Mouse (Mus musculus): ENCODE results near the gene Igdcc4. TPM values are rescaled to one million over a fixed set of nuclear protein-coding genes. Genes with fewer than 3 reads are reported as not detected.

Gene Igdcc4
- polyA plus RNA-seq, 1 experiment = 0.32 TPM

DNA sequence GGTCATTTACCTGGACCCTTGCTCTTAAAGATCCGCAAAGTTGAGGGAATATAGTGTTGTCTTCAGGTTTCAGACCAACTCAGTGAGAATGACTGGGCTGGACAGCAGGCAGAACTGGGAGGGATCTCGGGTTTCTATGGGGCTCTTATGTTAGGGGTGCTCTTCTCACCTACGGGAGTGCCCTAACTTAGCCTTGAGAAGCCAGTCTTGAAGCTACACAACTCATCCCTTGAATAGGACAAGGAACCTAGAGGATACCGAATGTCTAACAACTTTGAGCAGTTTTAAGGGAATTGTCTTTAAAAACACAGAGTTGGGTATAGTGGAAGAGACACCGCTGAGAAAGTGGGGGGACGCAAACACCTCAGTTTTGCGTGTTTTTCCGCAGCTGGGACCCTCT is 39.2 kb downstream of the Igdcc4 start:
- no peak overlapping the region for H3K4me3 ChIP-seq (replicated peaks; ENCODE audit: control insufficient read depth, low read depth, low read length)
- H3K27ac ChIP-seq (ENCODE audit: control insufficient read depth, insufficient read depth, low read depth, low read length, poor library complexity) = no peak overlapping the region
- TF ChIP-seq CTCF (IDR thresholded peaks at IDR 0.05; ENCODE audit: control insufficient read depth, insufficient read depth, low read length) (no peak), POLR2A (IDR thresholded peaks at IDR 0.05; ENCODE audit: borderline replicate concordance, control insufficient read depth, low read depth, low read length) (no peak)
- 9% methylated on average over 8 of the region's 8 CpGs for WGBS
- no peaks in the 10 kb centered on the region for H3K4me1 ChIP-seq (ENCODE audit: control insufficient read depth, insufficient read depth, low read length)

DNA sequence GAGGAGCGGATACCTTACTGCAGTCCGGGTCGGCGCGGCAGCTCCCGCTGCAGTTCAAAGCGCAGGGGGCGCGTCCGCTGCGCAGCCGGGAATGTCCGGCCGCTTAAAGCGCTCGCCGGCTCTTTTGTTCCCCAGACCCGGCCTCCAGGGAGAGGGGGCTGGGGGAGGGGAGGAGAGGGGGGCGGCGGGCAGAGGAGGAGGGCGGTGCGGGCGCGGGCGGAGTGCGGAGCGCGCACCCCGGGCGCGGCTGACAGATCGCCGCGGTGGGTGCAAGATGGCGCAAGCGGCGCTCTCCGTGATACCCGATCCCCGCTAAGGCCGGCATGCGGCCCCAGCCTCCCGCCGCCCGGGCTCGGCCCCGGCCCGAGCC is 39.6 kb downstream of the Igdcc4 start, which contains the start of gene Igdcc3:
Gene Igdcc3 (plus strand): TSS at position 254 of the 370 bp plus-strand sequence.
- under 1% methylated on average over 27 of the region's 48 CpGs for WGBS
- H3K27ac ChIP-seq (ENCODE audit: control insufficient read depth, insufficient read depth, low read depth, low read length, poor library complexity) = no peak within 1 kb of the TSS; the same call in 1 of the 2 replicates
- TF ChIP-seq POLR2A (IDR thresholded peaks at IDR 0.05; ENCODE audit: borderline replicate concordance, control insufficient read depth, low read depth, low read length) = no peak
- TF ChIP-seq CTCF (IDR thresholded peaks at IDR 0.05; ENCODE audit: control insufficient read depth, insufficient read depth, low read length) = no peak
- H3K4me3 ChIP-seq (replicated peaks; ENCODE audit: control insufficient read depth, low read depth, low read length) = no peak within 1 kb of the TSS
- H3K4me1 ChIP-seq (ENCODE audit: control insufficient read depth, insufficient read depth, low read length) = no peaks in the 10 kb centered on the region

DNA sequence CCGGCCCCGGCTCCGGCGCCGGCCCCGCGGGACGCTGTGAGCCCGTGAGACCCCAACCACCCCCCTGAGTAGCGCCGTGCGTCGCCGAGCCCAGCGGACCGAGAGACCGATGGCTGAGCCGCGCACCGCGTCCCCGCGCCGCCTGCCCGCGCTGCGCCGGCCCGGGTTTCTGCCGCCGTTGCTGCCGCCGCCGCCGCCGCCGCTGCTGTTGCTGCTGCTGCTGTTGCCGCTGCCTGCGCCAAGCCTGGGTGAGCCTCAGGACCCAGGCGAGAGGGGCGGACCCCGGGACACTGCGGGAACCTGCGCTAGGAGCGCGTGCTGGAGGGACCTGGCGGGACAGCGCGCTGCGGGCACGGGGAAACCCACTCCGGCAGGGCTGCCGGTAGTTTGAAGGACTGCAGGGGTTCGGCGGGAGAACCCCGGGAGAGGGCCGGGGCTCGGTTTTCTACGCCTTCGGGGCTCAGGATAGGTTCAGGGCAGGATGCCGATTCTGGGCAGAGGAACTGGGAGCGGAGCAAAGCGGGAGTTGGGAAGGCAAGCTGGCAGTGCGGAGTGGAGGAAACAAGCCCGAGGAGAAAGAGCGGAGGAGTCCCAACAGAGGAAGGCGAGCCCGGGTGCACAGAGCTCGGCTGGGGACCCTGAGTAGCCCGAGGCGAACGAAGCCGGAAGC is 40.2 kb downstream of the Igdcc4 start:
- TF ChIP-seq CTCF (IDR thresholded peaks at IDR 0.05; ENCODE audit: control insufficient read depth, insufficient read depth, low read length) (no peak), POLR2A (IDR thresholded peaks at IDR 0.05; ENCODE audit: borderline replicate concordance, control insufficient read depth, low read depth, low read length) (no peak)

DNA sequence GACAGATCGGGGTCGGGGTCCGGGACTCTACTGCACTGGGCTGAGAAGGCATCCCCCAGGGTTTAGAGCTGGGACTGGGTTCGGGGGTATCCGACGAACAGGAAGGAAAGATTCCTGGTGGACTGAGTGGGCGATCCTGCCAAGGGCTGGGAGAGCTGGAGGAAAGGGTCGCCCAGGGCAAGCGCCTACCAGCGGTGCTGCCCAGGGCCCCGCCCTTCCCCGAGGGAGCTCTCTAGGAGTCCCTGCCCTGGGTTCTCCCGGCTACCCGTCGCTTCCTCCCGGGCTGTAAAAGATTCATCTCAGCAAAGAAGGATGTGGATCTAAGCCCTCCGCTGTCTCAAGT is 40.7 kb downstream of the Igdcc4 start:
- 2% methylated on average over 17 of the region's 17 CpGs for WGBS
- H3K4me3 ChIP-seq (replicated peaks; ENCODE audit: control insufficient read depth, low read depth, low read length) = no peak overlapping the region
- TF ChIP-seq POLR2A (IDR thresholded peaks at IDR 0.05; ENCODE audit: borderline replicate concordance, control insufficient read depth, low read depth, low read length) (no peak), CTCF (IDR thresholded peaks at IDR 0.05; ENCODE audit: control insufficient read depth, insufficient read depth, low read length) (no peak)

More for the DNA sequence above, 40.2 kb downstream of the Igdcc4 start:
- H3K4me3 ChIP-seq (replicated peaks; ENCODE audit: control insufficient read depth, low read depth, low read length) = no peak overlapping the region
- H3K4me1 ChIP-seq (ENCODE audit: control insufficient read depth, insufficient read depth, low read length) = no peaks in the 10 kb centered on the region
- WGBS = under 1% methylated on average over 63 of the region's 73 CpGs
- no peak overlapping the region; the same call in 1 of the 2 replicates for H3K27ac ChIP-seq (ENCODE audit: control insufficient read depth, insufficient read depth, low read depth, low read length, poor library complexity)

DNA sequence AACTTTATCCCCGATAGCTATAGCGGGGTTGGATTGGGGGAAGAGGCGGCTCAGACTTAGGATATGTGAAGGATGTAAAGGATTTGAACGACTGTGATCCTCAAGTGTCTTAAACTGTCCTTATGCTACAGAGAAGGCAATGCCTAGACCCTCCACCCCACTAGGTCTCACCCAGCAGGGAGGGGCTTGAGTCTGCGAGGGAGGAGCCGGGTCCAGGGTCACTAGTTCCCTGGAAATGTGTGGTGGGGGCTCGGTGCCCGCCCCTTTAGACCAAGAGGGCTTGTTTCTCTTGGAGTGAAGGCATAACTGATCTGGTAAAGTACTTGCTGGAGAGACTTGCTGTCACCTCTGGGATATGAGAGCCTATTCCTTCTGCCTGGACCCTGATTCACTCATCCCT is 41.1 kb downstream of the Igdcc4 start:
- TF ChIP-seq POLR2A (IDR thresholded peaks at IDR 0.05; ENCODE audit: borderline replicate concordance, control insufficient read depth, low read depth, low read length) (no peak), CTCF (IDR thresholded peaks at IDR 0.05; ENCODE audit: control insufficient read depth, insufficient read depth, low read length) (no peak)
- H3K27ac ChIP-seq (ENCODE audit: control insufficient read depth, insufficient read depth, low read depth, low read length, poor library complexity) = no peak overlapping the region
- H3K4me1 ChIP-seq (ENCODE audit: control insufficient read depth, insufficient read depth, low read length) = no peaks in the 10 kb centered on the region
- H3K4me3 ChIP-seq (replicated peaks; ENCODE audit: control insufficient read depth, low read depth, low read length) = no peak overlapping the region
- 8% methylated on average over 8 of the region's 8 CpGs for WGBS

More for the DNA sequence above, 40.7 kb downstream of the Igdcc4 start:
- Histone ChIP-seq H3K4me1 (ENCODE audit: control insufficient read depth, insufficient read depth, low read length) (no peaks in the 10 kb centered on the region), H3K27ac (ENCODE audit: control insufficient read depth, insufficient read depth, low read depth, low read length, poor library complexity) (no peak overlapping the region)

GRCm38 (mm10) chr9:65146001-65146400 is 44.7 kb downstream of the Igdcc4 start:
- 86% methylated on average over 5 of the region's 5 CpGs for WGBS
- no peaks in the 10 kb centered on the region for H3K4me1 ChIP-seq (ENCODE audit: control insufficient read depth, insufficient read depth, low read length)
- TF ChIP-seq POLR2A (IDR thresholded peaks at IDR 0.05; ENCODE audit: borderline replicate concordance, control insufficient read depth, low read depth, low read length) (no peak), CTCF (IDR thresholded peaks at IDR 0.05; ENCODE audit: control insufficient read depth, insufficient read depth, low read length) (no peak)
- no peak overlapping the region for H3K4me3 ChIP-seq (replicated peaks; ENCODE audit: control insufficient read depth, low read depth, low read length)
- H3K27ac ChIP-seq (ENCODE audit: control insufficient read depth, insufficient read depth, low read depth, low read length, poor library complexity) = no peak overlapping the region

- no peaks in the 10 kb centered on the region for H3K4me1 ChIP-seq (ENCODE audit: control insufficient read depth, insufficient read depth, low read length)
- no peak for TF ChIP-seq POLR2A (IDR thresholded peaks at IDR 0.05; ENCODE audit: borderline replicate concordance, control insufficient read depth, low read depth, low read length)
- no peak for TF ChIP-seq CTCF (IDR thresholded peaks at IDR 0.05; ENCODE audit: control insufficient read depth, insufficient read depth, low read length)
- H3K4me3 ChIP-seq (replicated peaks; ENCODE audit: control insufficient read depth, low read depth, low read length) = no peak overlapping the region
- 74% methylated on average over 7 of the region's 7 CpGs for WGBS
- H3K27ac ChIP-seq (ENCODE audit: control insufficient read depth, insufficient read depth, low read depth, low read length, poor library complexity) = no peak overlapping the region
Observed at GRCm38 (mm10) chr9:65148507-65148906, 47.2 kb downstream of the Igdcc4 start.

DNA sequence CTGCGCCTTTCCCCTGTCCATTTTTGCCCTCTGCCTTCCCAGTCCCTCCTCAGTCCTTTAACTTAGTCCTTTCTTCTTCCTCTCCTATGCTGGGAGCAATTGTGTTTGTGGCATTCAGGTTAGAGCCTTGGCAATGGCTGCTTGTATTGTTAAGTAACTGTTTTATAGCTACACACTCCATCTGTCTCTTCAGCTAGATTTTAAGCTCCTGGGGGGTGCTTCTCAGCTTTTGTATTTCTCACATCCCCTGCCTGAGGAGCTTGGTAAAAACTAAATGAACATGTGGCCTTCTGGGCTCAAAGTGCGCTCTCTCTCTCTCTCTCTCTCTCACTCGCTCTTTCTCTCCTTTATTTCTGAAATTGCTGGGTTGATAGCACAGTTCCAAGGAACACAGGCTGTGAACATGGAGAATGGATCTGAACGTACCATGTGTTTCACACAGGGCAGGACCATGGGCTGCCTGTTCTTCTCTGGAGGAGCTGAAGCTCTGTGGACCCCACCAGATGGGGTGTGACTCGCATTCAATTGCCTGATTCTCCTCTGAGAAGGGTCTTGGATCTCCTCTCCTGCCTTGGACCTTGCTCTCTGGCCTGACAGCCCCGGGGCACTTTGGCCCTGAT is 51.5 kb downstream of the Igdcc4 start:
- H3K4me3 ChIP-seq (replicated peaks; ENCODE audit: control insufficient read depth, low read depth, low read length) = no peak overlapping the region
- WGBS = 77% methylated on average over 6 of the region's 6 CpGs
- no peaks in the 10 kb centered on the region for H3K4me1 ChIP-seq (ENCODE audit: control insufficient read depth, insufficient read depth, low read length)
- no peak overlapping the region for H3K27ac ChIP-seq (ENCODE audit: control insufficient read depth, insufficient read depth, low read depth, low read length, poor library complexity)
- no peak for TF ChIP-seq POLR2A (IDR thresholded peaks at IDR 0.05; ENCODE audit: borderline replicate concordance, control insufficient read depth, low read depth, low read length)
- no peak for TF ChIP-seq CTCF (IDR thresholded peaks at IDR 0.05; ENCODE audit: control insufficient read depth, insufficient read depth, low read length)
